Mouse (Mus musculus): ENCODE measurements at regions not wholly inside any gene's neighbourhood (a gene's known extent, or its start where the extent isn't known, plus 50 kb on each side); places are given as distances from the start of the nearest gene placed in this dataset.

GRCm38 (mm10) chr1:90343492-90343891 is 139.7 kb downstream of the Ackr3 start:
- in situ Hi-C loops (cut with MboI; ENCODE audit: low sequenced_read_pairs in 2 of 2, unreplicated experiment in 2 of 2), result no loop called here
- TF ChIP-seq MAFK (IDR thresholded peaks at IDR 0.05; ENCODE audit: insufficient read depth, low read depth, low read length) (no peak), ZNF384 (IDR thresholded peaks at IDR 0.05; ENCODE audit: low read depth, low read length) (no peak), HCFC1 (IDR thresholded peaks at IDR 0.05; ENCODE audit: borderline replicate concordance, insufficient read depth, low read length) (no peak), CHD2 (IDR thresholded peaks at IDR 0.05; ENCODE audit: low read depth, low read length) (no peak), ZC3H11A (IDR thresholded peaks at IDR 0.05; ENCODE audit: borderline replicate concordance, low read depth, low read length) (no peak)
- H3K9me3 ChIP-seq (ENCODE audit: control insufficient read depth, insufficient read depth, low read depth, low read length), result no peaks in the 10 kb centered on the region
- H3K27ac ChIP-seq (ENCODE audit: insufficient read depth, low read depth, low read length, poor library complexity, severe bottlenecking), result no peak overlapping the region
- H3K36me3 ChIP-seq (ENCODE audit: control insufficient read depth, insufficient read depth, low read length, poor library complexity, severe bottlenecking), result no peaks in the 10 kb centered on the region
- no peak for DNase-seq (ENCODE audit: low read depth, low spot score)
- no peaks in the 10 kb centered on the region for H3K4me1 ChIP-seq (ENCODE audit: control insufficient read depth in 2 of 2, insufficient read depth in 2 of 2, low read length in 2 of 2, poor library complexity in 1 of 2)
- no peak overlapping the region for H3K9ac ChIP-seq (ENCODE audit: insufficient read depth, low read depth, low read length, poor library complexity, severe bottlenecking)
- H3K4me3 ChIP-seq (ENCODE audit: insufficient read depth in 1 of 2, low read depth in 1 of 2, low read length in 2 of 2, poor library complexity in 1 of 2, severe bottlenecking in 1 of 2), result no peak overlapping the region

- TF ChIP-seq ZNF384 (IDR thresholded peaks at IDR 0.05; ENCODE audit: low read depth, low read length), result no peak
- no peak for TF ChIP-seq ZC3H11A (IDR thresholded peaks at IDR 0.05; ENCODE audit: borderline replicate concordance, low read depth, low read length)
- no peak for TF ChIP-seq MAFK (IDR thresholded peaks at IDR 0.05; ENCODE audit: insufficient read depth, low read depth, low read length)
- no peak for TF ChIP-seq HCFC1 (IDR thresholded peaks at IDR 0.05; ENCODE audit: borderline replicate concordance, insufficient read depth, low read length)
- TF ChIP-seq CHD2 (IDR thresholded peaks at IDR 0.05; ENCODE audit: low read depth, low read length), result no peak
- no peak for DNase-seq (ENCODE audit: low read depth, low spot score)
- H3K9ac ChIP-seq (ENCODE audit: insufficient read depth, low read depth, low read length, poor library complexity, severe bottlenecking), result no peak overlapping the region
- H3K9me3 ChIP-seq (ENCODE audit: control insufficient read depth, insufficient read depth, low read depth, low read length), result no peaks in the 10 kb centered on the region
- H3K36me3 ChIP-seq (ENCODE audit: control insufficient read depth, insufficient read depth, low read length, poor library complexity, severe bottlenecking), result no peaks in the 10 kb centered on the region
- no peak overlapping the region for H3K4me3 ChIP-seq (ENCODE audit: insufficient read depth in 1 of 2, low read depth in 1 of 2, low read length in 2 of 2, poor library complexity in 1 of 2, severe bottlenecking in 1 of 2)
- in situ Hi-C loops (cut with MboI; ENCODE audit: low sequenced_read_pairs in 2 of 2, unreplicated experiment in 2 of 2), result no loop called here
- H3K4me1 ChIP-seq (ENCODE audit: control insufficient read depth in 2 of 2, insufficient read depth in 2 of 2, low read length in 2 of 2, poor library complexity in 1 of 2), result no peaks in the 10 kb centered on the region
- H3K27ac ChIP-seq (ENCODE audit: insufficient read depth, low read depth, low read length, poor library complexity, severe bottlenecking), result no peak overlapping the region
Measured at GRCm38 (mm10) chr1:90347032-90347431, 143.3 kb downstream of the Ackr3 start.

DNA sequence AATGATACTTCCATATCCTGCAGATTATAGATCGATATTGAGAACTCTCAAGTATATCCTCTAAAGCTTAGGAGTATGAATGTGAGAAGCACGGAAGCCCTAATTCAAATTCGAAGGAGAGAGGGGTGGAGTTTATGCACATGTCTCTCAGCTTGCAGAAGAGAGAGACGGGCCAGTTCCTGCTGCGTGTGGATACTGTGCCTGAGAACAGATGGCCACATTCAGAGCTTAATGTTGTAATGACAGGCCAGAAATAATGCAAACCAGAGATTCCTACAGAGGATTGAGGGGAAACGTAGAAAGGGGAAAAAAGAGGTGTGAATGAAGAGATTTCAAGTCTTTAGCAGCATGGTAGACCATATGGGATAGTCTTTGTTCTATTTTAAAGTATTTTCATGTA is 145.8 kb downstream of the Ackr3 start:
- no peaks in the 10 kb centered on the region for H3K4me1 ChIP-seq (ENCODE audit: control insufficient read depth in 2 of 2, insufficient read depth in 2 of 2, low read length in 2 of 2, poor library complexity in 1 of 2)
- no peak for DNase-seq (ENCODE audit: low read depth, low spot score)
- no peak overlapping the region for H3K27ac ChIP-seq (ENCODE audit: insufficient read depth, low read depth, low read length, poor library complexity, severe bottlenecking)
- no peak overlapping the region for H3K4me3 ChIP-seq (ENCODE audit: insufficient read depth in 1 of 2, low read depth in 1 of 2, low read length in 2 of 2, poor library complexity in 1 of 2, severe bottlenecking in 1 of 2)
- H3K9me3 ChIP-seq (ENCODE audit: control insufficient read depth, insufficient read depth, low read depth, low read length), result no peaks in the 10 kb centered on the region
- no peak overlapping the region for H3K9ac ChIP-seq (ENCODE audit: insufficient read depth, low read depth, low read length, poor library complexity, severe bottlenecking)
- no peaks in the 10 kb centered on the region for H3K36me3 ChIP-seq (ENCODE audit: control insufficient read depth, insufficient read depth, low read length, poor library complexity, severe bottlenecking)
- TF ChIP-seq CHD2 (IDR thresholded peaks at IDR 0.05; ENCODE audit: low read depth, low read length), result no peak
- TF ChIP-seq ZC3H11A (IDR thresholded peaks at IDR 0.05; ENCODE audit: borderline replicate concordance, low read depth, low read length), result no peak
- TF ChIP-seq HCFC1 (IDR thresholded peaks at IDR 0.05; ENCODE audit: borderline replicate concordance, insufficient read depth, low read length), result no peak
- no peak for TF ChIP-seq ZNF384 (IDR thresholded peaks at IDR 0.05; ENCODE audit: low read depth, low read length)
- TF ChIP-seq MAFK (IDR thresholded peaks at IDR 0.05; ENCODE audit: insufficient read depth, low read depth, low read length), result no peak
- in situ Hi-C loops (cut with MboI; ENCODE audit: low sequenced_read_pairs in 2 of 2, unreplicated experiment in 2 of 2), result no loop called here

DNA sequence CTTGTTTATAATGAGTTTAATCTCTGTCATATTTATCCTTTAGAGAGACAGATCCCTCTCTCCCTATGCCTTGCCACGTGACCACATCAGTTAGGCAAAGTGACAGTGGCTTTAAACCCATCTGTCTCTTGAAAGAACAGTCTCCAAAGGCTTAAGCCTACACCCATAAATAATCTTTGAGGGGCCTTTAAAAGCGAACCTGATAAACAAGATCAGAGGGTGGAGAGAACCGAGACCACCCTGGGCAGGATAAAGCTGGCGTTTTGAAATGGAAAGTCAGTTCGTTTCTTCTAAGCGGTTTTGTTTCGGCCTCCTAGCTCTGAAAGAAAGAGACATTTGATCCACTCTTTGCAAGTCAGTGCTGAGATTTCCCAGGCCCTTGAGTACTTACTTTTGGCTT is 149.5 kb downstream of the Ackr3 start:
- Histone ChIP-seq H3K9ac (ENCODE audit: insufficient read depth, low read depth, low read length, poor library complexity, severe bottlenecking) (no peak overlapping the region), H3K27ac (ENCODE audit: insufficient read depth, low read depth, low read length, poor library complexity, severe bottlenecking) (no peak overlapping the region), H3K36me3 (ENCODE audit: control insufficient read depth, insufficient read depth, low read length, poor library complexity, severe bottlenecking) (no peaks in the 10 kb centered on the region), H3K4me3 (ENCODE audit: insufficient read depth in 1 of 2, low read depth in 1 of 2, low read length in 2 of 2, poor library complexity in 1 of 2, severe bottlenecking in 1 of 2) (no peak overlapping the region), H3K4me1 (ENCODE audit: control insufficient read depth in 2 of 2, insufficient read depth in 2 of 2, low read length in 2 of 2, poor library complexity in 1 of 2) (no peaks in the 10 kb centered on the region), H3K9me3 (ENCODE audit: control insufficient read depth, insufficient read depth, low read depth, low read length) (no peaks in the 10 kb centered on the region)
- no peak for DNase-seq (ENCODE audit: low read depth, low spot score)
- TF ChIP-seq ZC3H11A (IDR thresholded peaks at IDR 0.05; ENCODE audit: borderline replicate concordance, low read depth, low read length) (no peak), HCFC1 (IDR thresholded peaks at IDR 0.05; ENCODE audit: borderline replicate concordance, insufficient read depth, low read length) (no peak), ZNF384 (IDR thresholded peaks at IDR 0.05; ENCODE audit: low read depth, low read length) (no peak), MAFK (IDR thresholded peaks at IDR 0.05; ENCODE audit: insufficient read depth, low read depth, low read length) (no peak), CHD2 (IDR thresholded peaks at IDR 0.05; ENCODE audit: low read depth, low read length) (no peak)
- in situ Hi-C loops (cut with MboI; ENCODE audit: low sequenced_read_pairs in 2 of 2, unreplicated experiment in 2 of 2), result no loop called here

DNA sequence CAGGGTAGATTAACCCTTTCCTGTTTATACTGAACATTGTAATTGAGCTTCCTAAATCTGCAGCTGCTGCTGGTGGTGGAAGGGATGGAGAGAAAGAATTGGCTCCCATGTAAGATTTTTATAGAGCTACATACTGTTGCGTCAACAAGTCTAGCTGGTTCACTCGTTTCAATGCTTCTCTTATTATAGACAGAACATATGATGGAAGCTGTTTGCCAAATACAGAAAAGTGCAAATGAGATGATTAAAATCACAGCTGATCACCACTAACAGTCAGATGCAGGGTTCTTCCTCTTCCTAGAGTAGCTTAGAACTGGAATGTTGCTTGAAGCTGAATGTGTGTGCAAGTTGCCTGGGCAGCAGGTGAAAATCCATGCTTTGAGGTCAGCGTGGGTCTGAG is 152.8 kb downstream of the Ackr3 start:
- Histone ChIP-seq H3K27ac (ENCODE audit: insufficient read depth, low read depth, low read length, poor library complexity, severe bottlenecking) (no peak overlapping the region), H3K9me3 (ENCODE audit: control insufficient read depth, insufficient read depth, low read depth, low read length) (no peaks in the 10 kb centered on the region), H3K9ac (ENCODE audit: insufficient read depth, low read depth, low read length, poor library complexity, severe bottlenecking) (no peak overlapping the region), H3K4me1 (ENCODE audit: control insufficient read depth in 2 of 2, insufficient read depth in 2 of 2, low read length in 2 of 2, poor library complexity in 1 of 2) (no peaks in the 10 kb centered on the region), H3K36me3 (ENCODE audit: control insufficient read depth, insufficient read depth, low read length, poor library complexity, severe bottlenecking) (no peaks in the 10 kb centered on the region), H3K4me3 (ENCODE audit: insufficient read depth in 1 of 2, low read depth in 1 of 2, low read length in 2 of 2, poor library complexity in 1 of 2, severe bottlenecking in 1 of 2) (no peak overlapping the region)
- in situ Hi-C loops (cut with MboI; ENCODE audit: low sequenced_read_pairs in 2 of 2, unreplicated experiment in 2 of 2), result no loop called here
- DNase-seq (ENCODE audit: low read depth, low spot score), result no peak
- TF ChIP-seq MAFK (IDR thresholded peaks at IDR 0.05; ENCODE audit: insufficient read depth, low read depth, low read length) (no peak), ZC3H11A (IDR thresholded peaks at IDR 0.05; ENCODE audit: borderline replicate concordance, low read depth, low read length) (no peak)
